Mouse (Mus musculus) C2C12 (cell line): ENCODE results near the gene Dbndd2.

ENCODE experiments used
- CEBPB ChIP-seq: IDR thresholded peaks from one replicate; pipeline ENCODE4 v1.6.1; 2011; ENCODE audit warnings: low read depth, mild to moderate bottlenecking, control low read depth, moderate library complexity
- CTCF ChIP-seq: IDR thresholded peaks from one replicate; pipeline ENCODE4 v1.5.1; 2011; ENCODE audit not compliant: control insufficient read depth, insufficient read depth, insufficient read length
- FOSL1 ChIP-seq: IDR thresholded peaks from one replicate; pipeline ENCODE4 v1.8.0; 2011; ENCODE audit warnings: mild to moderate bottlenecking, low read length; ENCODE audit not compliant: poor library complexity, insufficient read depth, severe bottlenecking
- MAX ChIP-seq: IDR thresholded peaks from one replicate; pipeline ENCODE4 v1.6.1; 2011; ENCODE audit warnings: mild to moderate bottlenecking, control low read depth
- MYOD1 ChIP-seq: IDR thresholded peaks from one replicate; pipeline ENCODE4 v1.6.1; 2011; ENCODE audit warnings: low read depth; ENCODE audit not compliant: control insufficient read depth, insufficient read length
- USF1 ChIP-seq: IDR thresholded peaks from one replicate; pipeline ENCODE4 v1.6.1; 2011; ENCODE audit warnings: low read depth, mild to moderate bottlenecking, control low read depth, moderate library complexity

- TF ChIP-seq CTCF (no peak), USF1 (no peak), CEBPB (no peak), MAX (no peak), FOSL1 (no peak), MYOD1 (no peak)
Observed at GRCm38 (mm10) chr2:164542132-164542531, 56.2 kb downstream of the Dbndd2 start.
